Mouse (Mus musculus) pancreas, adult 10 weeks (tissue): ENCODE measurements around the gene Gpr173. TPM values are rescaled to one million over a fixed set of nuclear protein-coding genes. Genes with fewer than 3 reads are reported as not detected.

Source experiments
- polyA plus RNA-seq: library from polyadenylated mRNA; stranded (reverse); fragments of 350-450 nt; fragmentation: Illumina TruSeq; extraction: RNeasy Lipid Tissue Mini Kit (QIAGEN cat#74804); gene quantifications from one replicate; pipeline ENCODE4 v1.2.3, GENCODE M21; 2015; ENCODE audit warnings: low read depth, low replicate concordance; ENCODE audit not compliant: insufficient read depth

Gene Gpr173
- 0.54 TPM for polyA plus RNA-seq

GRCm38 (mm10) chrX:152368397-152369273 lies at the start of gene Gpr173:
Gene Gpr173, minus strand, starts transcription at chrX:152368704.

GRCm38 (mm10) chrX:152342358-152342901 lies 26.1 kb downstream of the Gpr173 start, which contains the start of gene Tspyl2:
Gene Tspyl2, minus strand, starts transcription at chrX:152342425.

GRCm38 (mm10) chrX:152326996-152327688 lies 41.4 kb downstream of the Gpr173 start, which contains the start of gene Kantr:
Gene Kantr, minus strand, starts transcription at chrX:152327495.

Other genes starting within 250 kb of the Gpr173 start
- gene Iqsec2, start 224.4 kb downstream of the Gpr173 start, polyA plus RNA-seq, result 5.8 TPM
- 12.1 TPM for gene Kdm5c, start 135.7 kb downstream of the Gpr173 start, polyA plus RNA-seq
- gene Kantr, start 41.2 kb downstream of the Gpr173 start, polyA plus RNA-seq, result 2.5 TPM
- gene Tspyl2, start 26.3 kb downstream of the Gpr173 start, polyA plus RNA-seq, result 33.5 TPM
- gene Cldn34a, start 194.6 kb upstream of the Gpr173 start, polyA plus RNA-seq, result not detected